8 mouse cellular contexts compared by ENCODE assay signal in genomic region chr10:80398174-80398535, GRCm38 (mm10). TPM values are rescaled to one million over a fixed set of nuclear protein-coding genes. Genes with fewer than 3 reads are reported as not detected.
DNase-seq lines count a peak whose midpoint lies in the region; ATAC-seq and TF ChIP-seq lines count a peak whose summit lies in the region.

No protein-coding gene starts in this region.

- H3K36me3 ChIP-seq in embryonic facial prominence, embryonic 10.5 days (replicated peaks): peaks cover 74% of the 10 kb centered on the region
- H3K36me3 ChIP-seq in intestine, embryonic 14.5 days (ENCODE audit: control insufficient read depth, insufficient read depth, low read length): peaks cover 52% of the 10 kb centered on the region
- peaks cover 53% of the 10 kb centered on the region for H3K36me3 ChIP-seq in neural tube, embryonic 13.5 days

- H3K27ac ChIP-seq in left cerebral cortex, adult 2 months: peak overlapping the region; percentile 89; the same call in 1 of the 2 replicates
- peak overlapping the region; percentile 100 for H3K27ac ChIP-seq in embryonic facial prominence, embryonic 10.5 days (replicated peaks)
- H3K27ac ChIP-seq in intestine, embryonic 14.5 days (ENCODE audit: low read depth): peak overlapping the region; percentile 99
- H3K27ac ChIP-seq in neural tube, embryonic 13.5 days (replicated peaks): peak overlapping the region; percentile 100

- H3K4me3 ChIP-seq in left cerebral cortex, adult 2 months: peak overlapping the region; percentile 78
- H3K4me3 ChIP-seq in embryonic facial prominence, embryonic 10.5 days: peak overlapping the region; percentile 89
- peak overlapping the region; percentile 72 for H3K4me3 ChIP-seq in intestine, embryonic 14.5 days (ENCODE audit: low read depth, low read length)
- peak overlapping the region; percentile 76 for H3K4me3 ChIP-seq in neural tube, embryonic 13.5 days

- H3K4me2 ChIP-seq in intestine, embryonic 14.5 days (ENCODE audit: low read length): peak overlapping the region; percentile 88
- peak overlapping the region; percentile 96 for H3K4me2 ChIP-seq in neural tube, embryonic 13.5 days

- 3% methylated on average over 1 of the region's 1 CpGs for WGBS in embryonic facial prominence, embryonic 10.5 days
- WGBS in intestine, embryonic 14.5 days: 0% methylated on average over 1 of the region's 1 CpGs
- 0% methylated on average over 1 of the region's 1 CpGs for WGBS in neural tube, embryonic 13.5 days

- H3K27me3 ChIP-seq in embryonic facial prominence, embryonic 10.5 days (replicated peaks; ENCODE audit: low read depth, poor library complexity, severe bottlenecking): no peaks in the 10 kb centered on the region
- H3K27me3 ChIP-seq in intestine, embryonic 14.5 days (replicated peaks; ENCODE audit: control insufficient read depth, insufficient read depth, low read length): no peaks in the 10 kb centered on the region
- no peaks in the 10 kb centered on the region for H3K27me3 ChIP-seq in neural tube, embryonic 13.5 days

- no peak for TF ChIP-seq CTCF in left cerebral cortex, adult 2 months (IDR thresholded peaks at IDR 0.05)

- H3K9ac ChIP-seq in intestine, embryonic 14.5 days (ENCODE audit: low read length): peak overlapping the region; percentile 96
- H3K9ac ChIP-seq in neural tube, embryonic 13.5 days: peak overlapping the region; percentile 95

- peaks cover 41% of the 10 kb centered on the region for H3K4me1 ChIP-seq in embryonic facial prominence, embryonic 10.5 days
- H3K4me1 ChIP-seq in intestine, embryonic 14.5 days (replicated peaks; ENCODE audit: control insufficient read depth, insufficient read depth, low read length): peaks cover 21% of the 10 kb centered on the region
- H3K4me1 ChIP-seq in neural tube, embryonic 13.5 days (replicated peaks): peaks cover 37% of the 10 kb centered on the region

- no peaks in the 10 kb centered on the region; the same call in 1 of the 2 replicates for H3K9me3 ChIP-seq in embryonic facial prominence, embryonic 10.5 days
- H3K9me3 ChIP-seq in intestine, embryonic 14.5 days (ENCODE audit: control insufficient read depth, low read length): no peaks in the 10 kb centered on the region
- no peaks in the 10 kb centered on the region for H3K9me3 ChIP-seq in neural tube, embryonic 13.5 days

- intact Hi-C loops in left cerebral cortex, adult 2 months (cut with DNase I): no loop called here

- DNase-seq in left cerebral cortex, adult 2 months (ENCODE audit: extremely low spot score in 1 of 2, low spot score in 2 of 2): no peak
- DNase-seq in left cerebral cortex, adult 9 months (ENCODE audit: low spot score in 2 of 2): no peak
- no peak for DNase-seq in embryonic facial prominence, embryonic 10.5 days (ENCODE audit: low spot score)
- DNase-seq in intestine, embryonic 14.5 days (ENCODE audit: low spot score): no peak
- no peak for DNase-seq in cerebellum, postnatal 36 days
- no peak for DNase-seq in kidney, postnatal 14 days
- no peak for DNase-seq in kidney, postnatal 25 days

- ATAC-seq in intestine, embryonic 14.5 days (replicated peaks; ENCODE audit: low FRiP score, low TSS enrichment, low read depth): no peak
- ATAC-seq in neural tube, embryonic 13.5 days (ENCODE audit: low read depth): no peak

RNA-seq across cellular contexts. Expression of gene Mbd3, which starts 1.2 kb away (rescaled TPM):
- total RNA-seq in left cerebral cortex, adult 2 months (2021): 100 to 1,000 TPM; 139 to 150 TPM
- polyA plus RNA-seq in embryonic facial prominence, embryonic 10.5 days (2016; fragmentation: Nextera tagmentation; extraction: Ambion mirVana): 371 and 377 TPM in 2 replicates
- polyA plus RNA-seq in intestine, embryonic 14.5 days (2014; fragmentation: Nextera tagmentation; extraction: Ambion mirVana): 203 and 206 TPM in 2 replicates
- 238 and 241 TPM in 2 replicates for polyA plus RNA-seq in neural tube, embryonic 13.5 days (2015; fragmentation: Nextera tagmentation; extraction: Ambion mirVana)

RNA-seq across cellular contexts. Expression of gene Uqcr11, which starts 8.5 kb away (rescaled TPM):
- 100 to 1,000 TPM; 373 to 394 TPM for total RNA-seq in left cerebral cortex, adult 2 months (2021)
- polyA plus RNA-seq in embryonic facial prominence, embryonic 10.5 days (2016; fragmentation: Nextera tagmentation; extraction: Ambion mirVana): 615 and 629 TPM in 2 replicates
- 941 and 1,108 TPM in 2 replicates for polyA plus RNA-seq in intestine, embryonic 14.5 days (2014; fragmentation: Nextera tagmentation; extraction: Ambion mirVana)
- polyA plus RNA-seq in neural tube, embryonic 13.5 days (2015; fragmentation: Nextera tagmentation; extraction: Ambion mirVana): 462 and 574 TPM in 2 replicates

RNA-seq across cellular contexts. Expression of gene Mex3d, which starts 10.7 kb away (rescaled TPM):
- total RNA-seq in left cerebral cortex, adult 2 months (2021): 10 to 100 TPM; 19.2 to 20.6 TPM
- 6.4 and 7.1 TPM in 2 replicates for polyA plus RNA-seq in embryonic facial prominence, embryonic 10.5 days (2016; fragmentation: Nextera tagmentation; extraction: Ambion mirVana)
- 5.3 and 6.7 TPM in 2 replicates for polyA plus RNA-seq in intestine, embryonic 14.5 days (2014; fragmentation: Nextera tagmentation; extraction: Ambion mirVana)
- polyA plus RNA-seq in neural tube, embryonic 13.5 days (2015; fragmentation: Nextera tagmentation; extraction: Ambion mirVana): 15.6 and 16.7 TPM in 2 replicates

RNA-seq across cellular contexts. Expression of gene Tcf3, which starts 35.3 kb away (rescaled TPM):
- total RNA-seq in left cerebral cortex, adult 2 months (2021): 10 to 100 TPM; 28.9 to 30.1 TPM
- 225 and 235 TPM in 2 replicates for polyA plus RNA-seq in embryonic facial prominence, embryonic 10.5 days (2016; fragmentation: Nextera tagmentation; extraction: Ambion mirVana)
- 106 and 114 TPM in 2 replicates for polyA plus RNA-seq in intestine, embryonic 14.5 days (2014; fragmentation: Nextera tagmentation; extraction: Ambion mirVana)
- polyA plus RNA-seq in neural tube, embryonic 13.5 days (2015; fragmentation: Nextera tagmentation; extraction: Ambion mirVana): 62.1 and 70.4 TPM in 2 replicates

RNA-seq across cellular contexts. Expression of gene Plk5, which starts 41.9 kb away (rescaled TPM):
- 10 to 100 TPM; 27.3 to 37.9 TPM for total RNA-seq in left cerebral cortex, adult 2 months (2021)
- 0.37 and 0.43 TPM in 2 replicates for polyA plus RNA-seq in embryonic facial prominence, embryonic 10.5 days (2016; fragmentation: Nextera tagmentation; extraction: Ambion mirVana)
- 0.22 and 0.32 TPM in 2 replicates for polyA plus RNA-seq in intestine, embryonic 14.5 days (2014; fragmentation: Nextera tagmentation; extraction: Ambion mirVana)
- 1.0 and 1.5 TPM in 2 replicates for polyA plus RNA-seq in neural tube, embryonic 13.5 days (2015; fragmentation: Nextera tagmentation; extraction: Ambion mirVana)
